Mouse (Mus musculus): ENCODE results near the gene Ogfod1.

Ogfod1 gene

GRCm38 (mm10) chr8:94068793-94069192 is 31.8 kb downstream of the Ogfod1 start:
- peak; percentile 9 for DNase-seq (ENCODE audit: low read depth, low spot score)

DNA sequence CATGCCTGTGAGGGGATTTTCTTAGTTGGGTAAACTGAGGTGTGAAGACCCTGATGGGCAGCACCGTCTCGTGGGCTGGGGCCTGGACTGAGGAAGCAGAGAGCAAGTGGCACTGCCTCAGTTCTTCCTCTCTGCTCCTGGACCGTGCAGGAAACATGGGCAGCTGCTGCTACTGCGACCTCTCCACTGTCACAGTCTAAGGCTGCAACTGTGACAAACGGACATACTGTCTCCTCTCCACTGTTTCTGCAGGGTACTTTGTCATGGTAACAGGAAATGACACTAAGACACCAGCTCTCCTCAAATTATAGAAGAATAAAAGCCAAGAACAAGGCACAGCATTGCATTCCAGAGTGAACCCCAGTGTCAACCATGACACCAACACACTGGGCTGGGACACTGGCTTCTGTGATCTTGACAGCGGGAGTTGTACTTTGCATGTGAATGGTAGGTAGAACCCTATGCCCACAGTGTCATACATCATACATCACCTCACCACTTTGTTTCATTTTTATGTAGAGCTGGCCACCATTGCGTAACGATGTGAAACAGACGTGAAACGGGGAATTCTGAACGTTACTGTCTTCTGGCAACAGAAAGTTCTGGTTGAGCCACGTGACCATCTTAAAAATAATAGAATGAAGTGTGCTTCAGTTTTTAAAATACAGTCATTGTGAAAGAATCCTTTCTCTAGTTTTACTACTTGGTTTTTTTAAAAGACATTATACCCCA is 39.6 kb downstream of the Ogfod1 start:
- no peak for DNase-seq (ENCODE audit: low read depth, low spot score)

GRCm38 (mm10) chr8:94087964-94088363 is 51.0 kb downstream of the Ogfod1 start:
- no peak for DNase-seq (ENCODE audit: low read depth, low spot score)

GRCm38 (mm10) chr8:94089715-94090114 is 52.7 kb downstream of the Ogfod1 start:
- no peak for DNase-seq (ENCODE audit: low read depth, low spot score)

DNA sequence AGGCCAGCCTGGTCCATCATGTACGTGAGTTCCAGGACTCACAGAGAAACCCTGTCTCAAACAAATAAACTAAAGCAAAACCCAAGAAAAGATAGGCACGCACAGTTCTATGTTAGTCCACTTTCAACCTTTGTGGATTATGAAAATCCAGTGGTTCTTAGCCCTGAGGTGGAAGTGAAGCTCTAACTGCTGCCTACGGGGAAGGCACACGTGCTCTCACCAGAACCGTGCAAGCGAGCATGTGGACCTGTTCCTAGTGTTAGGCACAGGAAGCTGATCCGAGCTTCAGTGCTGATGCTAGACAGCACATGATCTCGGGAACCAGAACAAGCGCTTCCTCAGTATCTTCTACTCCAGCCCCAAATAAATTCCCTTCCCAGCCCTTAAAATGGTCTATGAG is 55.9 kb downstream of the Ogfod1 start:
- DNase-seq (ENCODE audit: low read depth, low spot score): no peak

DNA sequence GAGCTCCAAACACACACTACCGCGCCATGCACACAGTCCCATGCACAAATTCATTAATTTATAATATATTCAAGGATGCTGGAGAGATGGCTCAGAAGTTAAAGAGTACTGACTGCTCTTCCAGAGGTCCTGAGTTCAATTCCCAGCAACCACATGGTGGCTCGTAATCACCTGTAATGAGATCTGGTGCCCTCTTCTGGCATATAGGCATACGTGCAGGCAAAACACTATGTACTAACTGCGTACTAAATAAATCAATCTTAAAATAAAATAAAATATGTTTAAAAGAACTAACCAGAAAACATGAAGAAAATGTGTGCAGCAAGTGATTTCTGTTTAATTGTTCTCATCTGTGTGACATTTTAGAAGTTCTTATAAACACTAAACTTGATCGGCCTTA is 57.3 kb downstream of the Ogfod1 start:
- DNase-seq (ENCODE audit: low read depth, low spot score): no peak

- DNase-seq (ENCODE audit: low read depth, low spot score): peak; percentile 100
These were observed 61.3 kb downstream of the Ogfod1 start, which contains the start of gene Bbs2 for GRCm38 (mm10) chr8:94098081-94098974. Gene Bbs2 (minus strand): TSS chr8:94098928.

DNA sequence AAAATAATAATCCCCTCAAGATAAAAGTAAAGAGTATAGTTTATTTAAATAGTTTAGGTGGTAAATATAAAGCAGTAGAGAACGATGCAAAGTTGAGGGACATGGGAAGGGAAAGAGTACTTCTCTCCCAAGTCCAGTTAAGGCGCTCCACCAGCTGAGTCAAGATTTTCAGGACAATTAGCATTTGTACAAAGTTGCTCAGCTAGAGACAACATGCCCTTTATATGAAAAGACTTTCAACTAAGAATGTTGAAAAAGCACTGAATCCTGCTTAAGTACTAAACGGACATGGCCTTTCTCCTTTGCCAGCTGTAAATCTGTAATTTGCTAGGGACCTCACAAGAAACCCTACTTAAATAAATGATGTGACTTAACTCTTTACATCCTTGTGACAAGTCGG is 62.0 kb downstream of the Ogfod1 start:
- peak; percentile 19 for DNase-seq (ENCODE audit: low read depth, low spot score)

GRCm38 (mm10) chr8:94104146-94104545 is 67.1 kb downstream of the Ogfod1 start:
- peak; percentile 77 for DNase-seq (ENCODE audit: low read depth, low spot score)

DNA sequence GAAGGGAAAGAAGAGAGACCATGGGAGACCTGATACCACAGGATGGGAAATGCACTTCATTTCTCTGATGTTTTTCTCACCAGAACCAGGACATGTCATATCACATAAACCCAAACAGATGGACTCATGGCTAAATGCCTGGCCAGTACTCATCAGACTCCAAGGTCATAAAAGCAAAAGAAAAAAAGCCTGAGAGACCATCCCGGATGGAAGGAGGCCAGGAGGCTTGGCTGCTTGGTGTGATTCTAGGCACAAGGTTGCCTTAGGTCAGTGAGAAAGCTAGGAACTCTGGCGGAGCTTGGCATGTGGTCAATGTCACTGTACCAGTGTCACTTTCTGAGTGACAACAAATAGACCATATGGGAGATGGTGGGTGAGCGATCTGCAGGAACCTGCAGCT is 70.9 kb downstream of the Ogfod1 start:
- DNase-seq (ENCODE audit: low read depth, low spot score): peak; percentile 27

DNA sequence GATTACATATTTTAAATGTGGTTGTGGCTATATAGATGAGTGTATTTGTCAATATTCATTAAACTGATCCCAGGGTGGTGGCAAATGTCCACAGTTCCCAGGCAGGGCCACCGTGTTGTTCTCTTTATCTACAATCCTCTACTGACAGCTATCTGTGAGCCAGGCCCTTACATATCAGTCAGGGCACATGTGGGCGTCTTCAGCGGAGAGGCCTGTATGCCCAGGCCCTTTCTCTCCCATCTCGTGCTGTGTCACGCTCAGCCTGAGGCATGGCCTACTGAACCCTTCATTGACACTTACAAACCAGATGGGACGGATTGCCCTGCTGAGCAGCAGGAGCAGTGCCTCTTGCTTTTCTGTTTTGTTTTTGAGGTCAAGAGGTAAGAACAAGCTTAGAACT is 72.4 kb downstream of the Ogfod1 start:
- DNase-seq (ENCODE audit: low read depth, low spot score): no peak

DNA sequence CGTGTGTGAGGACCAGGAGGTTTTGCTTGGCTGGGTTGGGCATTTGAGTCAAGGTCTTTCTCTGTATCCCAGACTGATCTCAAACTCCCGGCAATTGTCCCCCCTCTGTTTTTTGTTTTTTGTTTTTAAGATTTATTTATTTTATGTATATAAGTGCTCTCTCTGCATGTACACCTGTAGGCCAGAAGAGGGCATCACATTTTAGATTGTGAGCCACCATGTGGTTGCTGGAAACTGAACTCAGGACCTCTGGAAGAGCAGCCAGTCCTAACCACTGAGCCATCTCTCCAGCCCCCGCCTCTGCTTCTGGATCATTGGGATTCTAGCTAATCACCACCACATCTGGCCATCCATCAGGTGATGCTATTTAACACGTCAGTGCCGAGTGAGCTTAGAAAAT is 72.8 kb downstream of the Ogfod1 start:
- no peak for DNase-seq (ENCODE audit: low read depth, low spot score)

DNA sequence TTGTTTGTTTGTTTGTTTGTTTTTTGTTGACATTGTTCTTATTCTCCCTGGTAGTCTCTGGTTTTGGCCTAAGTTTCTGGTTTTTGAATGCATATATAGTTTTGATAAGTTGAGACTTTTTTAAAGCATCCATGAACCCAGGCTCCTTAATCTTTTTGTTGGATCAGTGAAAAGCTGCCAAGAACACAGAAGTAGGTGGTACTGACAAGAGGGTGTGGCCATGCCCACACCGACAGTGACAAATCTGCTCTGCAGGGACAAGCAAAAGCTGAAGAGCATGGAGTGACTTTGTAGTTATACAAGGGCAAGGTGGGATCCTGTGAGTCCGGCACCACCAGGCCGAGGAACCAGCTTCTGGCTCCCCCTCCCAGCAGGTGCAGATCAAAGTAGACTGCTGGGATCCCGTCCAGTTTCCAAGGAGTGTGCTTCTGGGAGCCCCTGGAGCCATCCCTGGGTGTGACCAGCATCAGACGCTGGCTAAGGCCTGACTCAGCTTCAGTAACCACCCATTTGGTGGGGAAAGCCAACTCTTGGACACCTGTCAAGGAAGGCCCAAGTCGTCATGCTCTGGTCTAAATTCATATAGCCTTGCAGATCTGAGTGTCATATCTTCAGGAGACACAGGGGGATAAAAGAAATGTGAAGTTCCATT is 73.7 kb downstream of the Ogfod1 start:
- DNase-seq (ENCODE audit: low read depth, low spot score): peak; percentile 40

DNA sequence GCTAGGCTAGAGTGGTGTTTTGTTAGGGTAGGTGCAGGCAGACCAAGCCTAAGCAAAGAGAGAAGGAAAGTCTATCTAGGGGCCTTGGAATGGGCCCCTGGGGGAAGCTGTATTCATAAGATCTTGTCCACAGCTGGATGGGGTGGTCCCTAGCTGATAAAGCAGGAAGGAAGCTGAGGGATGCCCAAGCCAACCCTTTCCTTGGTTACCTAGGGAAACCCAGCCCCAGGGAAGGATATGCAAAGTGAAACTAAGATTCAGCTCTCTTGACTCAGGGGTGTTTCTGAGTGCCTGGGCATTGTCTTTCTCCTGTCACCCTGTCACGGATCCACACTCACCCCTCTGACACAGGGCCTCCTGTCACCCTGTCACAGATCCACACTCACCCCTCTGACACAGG is 76.4 kb downstream of the Ogfod1 start:
- no peak for DNase-seq (ENCODE audit: low read depth, low spot score)

- DNase-seq (ENCODE audit: low read depth, low spot score): no peak
These were observed 77.0 kb downstream of the Ogfod1 start for GRCm38 (mm10) chr8:94113972-94114371.
